Mouse (Mus musculus) E14TG2a.4 (cell line): ENCODE measurements around the gene Gbf1.

Source experiments
- H3K27me3 ChIP-seq: 2 replicates; pipeline ENCODE4 v1.6.1; 2014; ENCODE audit warnings: low read length, control low read depth; ENCODE audit not compliant: insufficient read depth
- H3K36me3 ChIP-seq: 2 replicates; pipeline ENCODE4 v1.6.1; 2014; ENCODE audit warnings: low read length, control low read depth; ENCODE audit not compliant: insufficient read depth
- H3K4me1 ChIP-seq: replicated peaks from 2 replicates; pipeline ENCODE4 v1.6.1; 2014; ENCODE audit warnings: low read depth, low read length, control low read depth
- H3K4me3 ChIP-seq: replicated peaks from 2 replicates; pipeline ENCODE4 v1.5.1; 2014; ENCODE audit warnings: mild to moderate bottlenecking, low read length
- H3K9me3 ChIP-seq: 2 replicates; pipeline ENCODE4 v1.6.1; 2014; ENCODE audit warnings: low read length, control low read depth
- CTCF ChIP-seq: conservative IDR thresholded peaks from 2 replicates; pipeline ENCODE4 v1.5.1; 2014; ENCODE audit warnings: low read length
- NANOG ChIP-seq: IDR thresholded peaks from 2 replicates; pipeline ENCODE4 v1.6.1; 2014; ENCODE audit warnings: borderline replicate concordance, low read length, mixed read lengths
- POU5F1 ChIP-seq: IDR thresholded peaks from 2 replicates; pipeline ENCODE4 v1.6.1; 2014; ENCODE audit warnings: low read length, borderline replicate concordance

Gene Gbf1

GRCm38 (mm10) chr19:46152127-46152803, at the start of gene Gbf1:
TSS of gene Gbf1 (plus strand) at chr19:46152509.
- H3K36me3 ChIP-seq: peaks cover 13% of the 10 kb centered on the region; the same call in 1 of the 2 replicates
- H3K4me1 ChIP-seq: peaks cover 33% of the 10 kb centered on the region
- no peak for TF ChIP-seq POU5F1
- TF ChIP-seq NANOG: no peak
- TF ChIP-seq CTCF: no peak
- H3K9me3 ChIP-seq: no peaks in the 10 kb centered on the region
- H3K27me3 ChIP-seq: peaks cover 33% of the 10 kb centered on the region
- peak within 1 kb of the TSS; percentile 94 for H3K4me3 ChIP-seq

- TF ChIP-seq CTCF: no peak
- no peak for TF ChIP-seq NANOG
- TF ChIP-seq POU5F1: no peak
- no peak overlapping the region for H3K4me3 ChIP-seq
- peaks cover 20% of the 10 kb centered on the region for H3K9me3 ChIP-seq
- no peaks in the 10 kb centered on the region for H3K27me3 ChIP-seq
- H3K4me1 ChIP-seq: peaks cover 6% of the 10 kb centered on the region
- H3K36me3 ChIP-seq: no peaks in the 10 kb centered on the region
Measured at GRCm38 (mm10) chr19:46103437-46104186, 48.7 kb upstream of the Gbf1 start.

GRCm38 (mm10) chr19:46104187-46104557, 48.1 kb upstream of the Gbf1 start:
- Histone ChIP-seq H3K27me3 (no peaks in the 10 kb centered on the region), H3K4me3 (no peak overlapping the region), H3K4me1 (peaks cover 10% of the 10 kb centered on the region), H3K9me3 (peaks cover 16% of the 10 kb centered on the region), H3K36me3 (no peaks in the 10 kb centered on the region)
- TF ChIP-seq POU5F1 (no peak), CTCF (no peak), NANOG (no peak)

GRCm38 (mm10) chr19:46110214-46110613, 42.1 kb upstream of the Gbf1 start:
- TF ChIP-seq CTCF (no peak), POU5F1 (no peak), NANOG (no peak)
- Histone ChIP-seq H3K4me1 (peaks cover 10% of the 10 kb centered on the region), H3K36me3 (no peaks in the 10 kb centered on the region)

GRCm38 (mm10) chr19:46110781-46111180, 41.5 kb upstream of the Gbf1 start:
- no peaks in the 10 kb centered on the region for H3K9me3 ChIP-seq
- no peaks in the 10 kb centered on the region for H3K36me3 ChIP-seq
- peaks cover 10% of the 10 kb centered on the region for H3K4me1 ChIP-seq
- no peaks in the 10 kb centered on the region for H3K27me3 ChIP-seq
- TF ChIP-seq NANOG (no peak), POU5F1 (no peak), CTCF (no peak)
- no peak overlapping the region for H3K4me3 ChIP-seq

More at GRCm38 (mm10) chr19:46110214-46110613, 42.1 kb upstream of the Gbf1 start:
- no peaks in the 10 kb centered on the region for H3K27me3 ChIP-seq
- H3K4me3 ChIP-seq: no peak overlapping the region
- H3K9me3 ChIP-seq: no peaks in the 10 kb centered on the region

- H3K27me3 ChIP-seq: no peaks in the 10 kb centered on the region
- H3K36me3 ChIP-seq: no peaks in the 10 kb centered on the region
- no peak overlapping the region for H3K4me3 ChIP-seq
- no peaks in the 10 kb centered on the region; the same call in 1 of the 2 replicates for H3K4me1 ChIP-seq
- no peaks in the 10 kb centered on the region for H3K9me3 ChIP-seq
- TF ChIP-seq POU5F1 (no peak), CTCF (no peak), NANOG (no peak)
Measured at GRCm38 (mm10) chr19:46114617-46115016, 37.7 kb upstream of the Gbf1 start.

- H3K36me3 ChIP-seq: no peaks in the 10 kb centered on the region
- TF ChIP-seq POU5F1 (no peak), CTCF (no peak), NANOG (no peak)
- no peaks in the 10 kb centered on the region for H3K4me1 ChIP-seq
- no peaks in the 10 kb centered on the region for H3K9me3 ChIP-seq
- H3K4me3 ChIP-seq: no peak overlapping the region
- H3K27me3 ChIP-seq: no peaks in the 10 kb centered on the region
Measured at GRCm38 (mm10) chr19:46119458-46119857, 32.9 kb upstream of the Gbf1 start.

- H3K4me3 ChIP-seq: no peak overlapping the region
- TF ChIP-seq POU5F1 (no peak), CTCF (no peak), NANOG (no peak)
- H3K4me1 ChIP-seq: no peaks in the 10 kb centered on the region
- no peaks in the 10 kb centered on the region for H3K36me3 ChIP-seq
- no peaks in the 10 kb centered on the region for H3K27me3 ChIP-seq
- H3K9me3 ChIP-seq: no peaks in the 10 kb centered on the region
Measured at GRCm38 (mm10) chr19:46120872-46121271, 31.4 kb upstream of the Gbf1 start.

- no peaks in the 10 kb centered on the region for H3K4me1 ChIP-seq
- TF ChIP-seq POU5F1 (no peak), NANOG (no peak), CTCF (no peak)
Measured at GRCm38 (mm10) chr19:46123876-46124275, 28.4 kb upstream of the Gbf1 start.

More at GRCm38 (mm10) chr19:46123876-46124275, 28.4 kb upstream of the Gbf1 start:
- Histone ChIP-seq H3K27me3 (0 out of 2 replicates have a peak, but pooled peaks cover 8% of the 10 kb centered on the region), H3K36me3 (no peaks in the 10 kb centered on the region), H3K4me3 (no peak overlapping the region), H3K9me3 (no peaks in the 10 kb centered on the region)
